Mouse (Mus musculus) CH12.LX (cell line): Measurements from ENCODE around the gene Spryd3. TPM values are rescaled to one million over a fixed set of nuclear protein-coding genes. Genes with fewer than 3 reads are reported as not detected.

Experiments
- DNase-seq: peaks from one replicate; pipeline ENCODE4 v3.0.0-alpha.2; 2013; ENCODE audit errors: extremely low read depth
- H3K27ac ChIP-seq: 2 replicates; pipeline ENCODE4 v1.5.1; 2012; ENCODE audit warnings: low read depth, mild to moderate bottlenecking, control low read depth, moderate library complexity; ENCODE audit not compliant: insufficient read depth
- H3K27me3 ChIP-seq: replicated peaks from 2 replicates; pipeline ENCODE3; 2012; ENCODE audit warnings: inconsistent platforms
- H3K36me3 ChIP-seq, 2 experiments: replicated peaks in 1 of 2; 2 replicates each; pipeline versions ENCODE3 to v1.6.1; 2012; ENCODE audit warnings: inconsistent platforms in 1 of 2, low read length in 1 of 2, mild to moderate bottlenecking in 1 of 2, mixed read lengths in 1 of 2, moderate library complexity in 1 of 2; ENCODE audit not compliant: control insufficient read depth in 1 of 2, insufficient read depth in 1 of 2
- H3K4me1 ChIP-seq, 2 experiments: 2 replicates each; pipeline ENCODE4 v1.6.1; 2012; ENCODE audit warnings: inconsistent platforms in 1 of 2, moderate library complexity in 1 of 2; ENCODE audit not compliant: insufficient read depth in 2 of 2, control insufficient read depth in 1 of 2
- H3K4me2 ChIP-seq: 2 replicates; pipeline ENCODE4 v1.6.1; 2012; ENCODE audit warnings: low read depth, mild to moderate bottlenecking, control low read depth; ENCODE audit not compliant: poor library complexity, insufficient read depth, severe bottlenecking
- H3K4me3 ChIP-seq, 3 experiments: fragments of 150-350 bp in 1 of 3; sonication (generic) in 1 of 3; replicated peaks in 1 of 3; 2 replicates each; pipeline versions ENCODE3 to v1.5.1; 2011 to 2012; ENCODE audit warnings: low read depth in 2 of 3, low read length in 2 of 3, mild to moderate bottlenecking in 2 of 3, moderate library complexity in 2 of 3, control low read depth in 1 of 3, improper control_type of control experiment in 1 of 3, inconsistent platforms in 1 of 3, mixed read lengths in 1 of 3; ENCODE audit not compliant: poor library complexity in 1 of 3
- H3K79me2 ChIP-seq: replicated peaks from 2 replicates; pipeline ENCODE4 v1.6.1; 2012; ENCODE audit warnings: mild to moderate bottlenecking, moderate library complexity; ENCODE audit not compliant: control insufficient read depth, poor library complexity, insufficient read depth, severe bottlenecking; ENCODE audit errors: extremely low read depth
- H3K9ac ChIP-seq: 2 replicates; pipeline ENCODE4 v1.6.1; 2012; ENCODE audit warnings: low read depth, mild to moderate bottlenecking, control low read depth, moderate library complexity; ENCODE audit not compliant: insufficient read depth
- H3K9me3 ChIP-seq: replicated peaks from 2 replicates; pipeline ENCODE3; 2012; ENCODE audit warnings: low read length, inconsistent platforms, mixed read lengths
- BHLHE40 ChIP-seq: IDR thresholded peaks from 2 replicates; pipeline ENCODE4 v1.6.1; 2011; ENCODE audit warnings: mild to moderate bottlenecking, low read depth, low read length, improper control_type of control experiment
- CTCF ChIP-seq, 2 experiments: IDR thresholded peaks in 1 of 2; conservative IDR thresholded peaks in 1 of 2; 2 replicates each; pipeline ENCODE4 v1.5.1; 2011 to 2012; ENCODE audit warnings: low read depth in 2 of 2, low read length in 2 of 2, improper control_type of control experiment in 1 of 2, inconsistent platforms in 1 of 2, mild to moderate bottlenecking in 1 of 2, moderate library complexity in 1 of 2
- E2F4 ChIP-seq: IDR thresholded peaks from 2 replicates; pipeline ENCODE4 v1.6.1; 2011; ENCODE audit warnings: low read depth, low read length, improper control_type of control experiment; ENCODE audit not compliant: insufficient replicate concordance
- ELF1 ChIP-seq: IDR thresholded peaks from 2 replicates; pipeline ENCODE4 v1.6.1; 2014; ENCODE audit warnings: low read depth, mild to moderate bottlenecking, inconsistent platforms, low read length, improper control_type of control experiment
- EP300 ChIP-seq: IDR thresholded peaks from 2 replicates; pipeline ENCODE4 v1.6.1; 2011; ENCODE audit warnings: low read length, improper control_type of control experiment
- JUN ChIP-seq: IDR thresholded peaks from 2 replicates; pipeline ENCODE4 v1.6.1; 2011; ENCODE audit warnings: low read depth, mild to moderate bottlenecking, low read length, improper control_type of control experiment, moderate library complexity; ENCODE audit not compliant: insufficient read depth
- MAFK ChIP-seq: IDR thresholded peaks from 2 replicates; pipeline ENCODE4 v1.6.1; 2011; ENCODE audit warnings: low read length, improper control_type of control experiment; ENCODE audit not compliant: insufficient replicate concordance
- MAZ ChIP-seq: IDR thresholded peaks from 2 replicates; pipeline ENCODE4 v1.6.1; 2012; ENCODE audit warnings: low read depth, mild to moderate bottlenecking, inconsistent platforms, low read length, improper control_type of control experiment, moderate library complexity
- MEF2A ChIP-seq: IDR thresholded peaks from 2 replicates; pipeline ENCODE4 v1.6.1; 2014; ENCODE audit warnings: low read depth, mild to moderate bottlenecking, inconsistent platforms, low read length, improper control_type of control experiment, borderline replicate concordance
- MYC ChIP-seq: IDR thresholded peaks from 2 replicates; pipeline ENCODE4 v1.6.1; 2011; ENCODE audit warnings: low read depth, mild to moderate bottlenecking, improper control_type of control experiment, low read length
- NRF1 ChIP-seq: IDR thresholded peaks from 2 replicates; pipeline ENCODE4 v1.6.1; 2014; ENCODE audit warnings: low read depth, mild to moderate bottlenecking, inconsistent platforms, low read length, improper control_type of control experiment, moderate library complexity
- PAX5 ChIP-seq: IDR thresholded peaks from 2 replicates; pipeline ENCODE4 v1.6.1; 2012; ENCODE audit warnings: low read length, inconsistent platforms, mixed read lengths
- POLR2A ChIP-seq: IDR thresholded peaks from 2 replicates; pipeline ENCODE4 v1.6.1; 2011; ENCODE audit warnings: low read depth, mild to moderate bottlenecking, improper control_type of control experiment, low read length
- RAD21 ChIP-seq: IDR thresholded peaks from 2 replicates; pipeline ENCODE4 v1.6.1; 2011; ENCODE audit warnings: low read depth, mild to moderate bottlenecking, low read length, improper control_type of control experiment, moderate library complexity
- UBTF ChIP-seq: IDR thresholded peaks from 2 replicates; pipeline ENCODE4 v1.6.1; 2012; ENCODE audit warnings: low read depth, mild to moderate bottlenecking, inconsistent platforms, low read length, improper control_type of control experiment, moderate library complexity
- USF2 ChIP-seq: conservative IDR thresholded peaks from 2 replicates; pipeline ENCODE4 v1.6.1; 2011; ENCODE audit warnings: low read depth, low read length, improper control_type of control experiment
- ZKSCAN1 ChIP-seq: IDR thresholded peaks from 2 replicates; pipeline ENCODE4 v1.6.1; 2012; ENCODE audit warnings: low read depth, inconsistent platforms, low read length, improper control_type of control experiment, borderline replicate concordance
- dilution Hi-C: fragments of 300-500 bp; cut with MboI; formaldehyde crosslinking; loops from 2 replicates; pipeline ENCODE4 v1.14.3; 2020; ENCODE audit warnings: low sequenced_read_pairs; ENCODE audit not compliant: extremely low pct_unique_long_range_greater_than_20kb, extremely low pct_ligation_motif_present
- in situ Hi-C: fragments of 300-500 bp; cut with MboI; formaldehyde crosslinking; loops from 3 replicates; pipeline ENCODE4 v1.14.3; 2019; ENCODE audit warnings: low sequenced_read_pairs, low pct_ligation_motif_present, low pct_unique_long_range_greater_than_20kb, mixed read lengths
- polyA plus RNA-seq: library from polyadenylated mRNA; unstranded; fragments of >175 nt; gene quantifications from 2 replicates; pipeline ENCODE4 v1.2.1, GENCODE M21; 2012; ENCODE audit warnings: low read depth; ENCODE audit not compliant: insufficient read length
- total RNA-seq, 2 experiments: library from RNA; depleted of rRNA; stranded (reverse); fragments of 300-350 nt in 1 of 2; fragments of >200 nt in 1 of 2; gene quantifications; 2 replicates each; pipeline ENCODE4 v1.2.3; 2012 to 2014

The Spryd3 gene
- total and polyA plus RNA-seq, 3 experiments = 21.5 to 25.7 (median 21.6) TPM

DNA sequence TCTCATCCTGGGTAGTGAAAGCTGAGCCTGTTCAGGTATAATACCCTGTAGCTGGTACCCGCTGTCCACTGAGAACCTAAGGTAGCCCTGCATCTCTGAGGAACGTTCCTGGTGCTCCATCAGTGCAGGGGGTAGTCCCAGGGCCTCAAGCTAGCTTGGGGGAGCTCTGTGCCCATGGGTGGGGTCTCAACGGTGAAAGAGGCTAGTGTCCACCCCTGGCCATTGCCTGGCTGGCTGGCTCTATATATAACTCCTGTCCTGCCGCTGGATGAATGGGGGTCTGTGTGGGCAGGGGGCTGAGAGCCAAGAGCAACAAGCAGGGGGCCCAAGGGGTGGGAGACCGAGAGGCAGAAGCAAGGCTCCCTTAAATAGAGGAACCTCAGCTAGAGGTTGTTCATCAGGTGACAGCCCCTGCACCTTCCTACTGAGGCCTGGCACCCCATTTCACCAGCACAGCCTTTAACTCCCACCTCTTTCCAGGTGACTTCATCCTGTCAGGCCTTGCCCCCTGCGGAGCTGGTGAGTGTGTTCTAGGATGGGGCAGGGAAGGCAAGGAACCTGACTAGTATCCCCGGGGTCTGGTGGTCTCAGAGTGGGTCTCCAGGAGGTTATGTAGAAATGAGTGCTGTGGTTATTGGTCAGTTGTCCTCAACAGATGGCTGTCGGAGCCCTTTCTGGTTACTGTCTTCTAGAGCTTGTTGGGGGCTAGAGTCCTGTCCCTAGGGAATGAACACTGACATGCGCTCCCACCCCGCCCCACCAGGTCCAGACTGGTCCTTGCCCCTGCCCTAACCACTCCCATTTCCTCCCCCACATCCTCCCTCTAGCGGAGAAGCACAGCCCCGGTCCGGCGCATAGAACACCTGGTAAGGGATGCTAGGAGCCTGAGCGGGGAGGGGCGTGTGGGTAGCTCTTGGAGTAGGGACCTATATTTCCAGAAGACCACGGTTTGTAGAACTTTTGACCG, 30.0 kb downstream of the Spryd3 start:
- peak; percentile 54 for DNase-seq
- H3K79me2 ChIP-seq = no peaks in the 10 kb centered on the region
- TF ChIP-seq MYC (0 out of 2 replicates have a peak, but pooled peaks have one; percentile 11), CTCF (conservative IDR thresholded peaks at IDR 0.05 in 1 of 2, IDR thresholded peaks at IDR 0.05 in 1 of 2; ENCODE audit: low read depth in 2 of 2, low read length in 2 of 2) (peak in 1 of 2 experiments; percentile 40; a peak in 2 of 4 replicates), MAFK (no peak), BHLHE40 (no peak), ELF1 (0 out of 2 replicates have a peak, but pooled peaks have one; percentile 10), EP300 (no peak), JUN (no peak), MAZ (peak; percentile 75), NRF1 (0 out of 2 replicates have a peak, but pooled peaks have one; percentile 26), PAX5 (no peak), USF2 (no peak), UBTF (no peak)
- no peak overlapping the region for H3K4me3 ChIP-seq
- in situ Hi-C loops = no loop called here
- H3K27ac ChIP-seq = no peak overlapping the region
- H3K4me1 ChIP-seq = peaks cover 25 to 57% of the 10 kb centered on the region in 2 experiments
- H3K9me3 ChIP-seq = no peaks in the 10 kb centered on the region
- H3K27me3 ChIP-seq = peaks cover 72% of the 10 kb centered on the region
- no peak overlapping the region for H3K9ac ChIP-seq
- peak overlapping the region; percentile 77 for H3K4me2 ChIP-seq
- no peaks in the 10 kb centered on the region for H3K36me3 ChIP-seq
- dilution Hi-C loops = no loop called here

DNA sequence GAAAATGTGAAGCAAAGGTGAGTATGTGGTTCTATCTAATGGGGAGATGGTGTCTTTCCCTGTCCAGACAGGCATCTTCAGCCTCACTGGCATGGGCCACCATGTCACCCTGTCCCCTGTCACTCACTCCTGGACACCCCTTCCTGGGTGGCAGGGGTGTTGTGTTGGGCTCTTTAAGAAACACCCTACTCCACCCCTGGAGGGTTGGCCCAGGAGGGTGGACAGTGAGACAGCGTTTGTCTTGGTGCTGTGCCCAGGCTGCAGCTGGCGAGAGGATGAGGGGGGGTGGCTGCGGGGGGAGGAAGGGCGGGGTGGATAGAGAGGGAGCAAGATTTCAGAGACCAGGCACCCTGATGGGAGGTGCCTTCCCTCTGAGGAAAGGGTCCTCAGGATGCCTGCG, 30.7 kb downstream of the Spryd3 start:
- no peaks in the 10 kb centered on the region for H3K36me3 ChIP-seq
- H3K79me2 ChIP-seq = no peaks in the 10 kb centered on the region
- no peak overlapping the region for H3K4me2 ChIP-seq
- dilution Hi-C loops = no loop called here
- no peak for DNase-seq
- peaks cover 20 to 57% of the 10 kb centered on the region in 2 experiments for H3K4me1 ChIP-seq
- no peak overlapping the region for H3K27ac ChIP-seq
- H3K9ac ChIP-seq = no peak overlapping the region
- no peak overlapping the region for H3K4me3 ChIP-seq
- TF ChIP-seq NRF1 (no peak), RAD21 (no peak), ZKSCAN1 (no peak), E2F4 (no peak), MEF2A (no peak), POLR2A (no peak)
- H3K27me3 ChIP-seq = peaks cover 78% of the 10 kb centered on the region
- H3K9me3 ChIP-seq = no peaks in the 10 kb centered on the region
- in situ Hi-C loops = no loop called here
